Mouse (Mus musculus) thymus, adult 2 months (tissue): ENCODE measurements at regions not wholly inside any gene's neighbourhood (a gene's known extent, or its start where the extent isn't known, plus 50 kb on each side); places are given as distances from the start of the nearest gene placed in this dataset.

Experiments used
- CTCF ChIP-seq: fragments of 200-500 bp; IDR thresholded peaks from 2 replicates; pipeline ENCODE4 v1.5.1; 2012; ENCODE audit warnings: mild to moderate bottlenecking, control low read depth, low read length, moderate library complexity, borderline replicate concordance; ENCODE audit not compliant: control insufficient read depth, poor library complexity, insufficient read depth; ENCODE audit errors: extremely low read depth
- POLR2A ChIP-seq: fragments of 200-500 bp; IDR thresholded peaks from 2 replicates; pipeline ENCODE4 v1.6.1; 2012; ENCODE audit warnings: mild to moderate bottlenecking, low read length, control low read depth, moderate library complexity; ENCODE audit not compliant: control insufficient read depth, poor library complexity, insufficient read depth; ENCODE audit errors: extremely low read depth

DNA sequence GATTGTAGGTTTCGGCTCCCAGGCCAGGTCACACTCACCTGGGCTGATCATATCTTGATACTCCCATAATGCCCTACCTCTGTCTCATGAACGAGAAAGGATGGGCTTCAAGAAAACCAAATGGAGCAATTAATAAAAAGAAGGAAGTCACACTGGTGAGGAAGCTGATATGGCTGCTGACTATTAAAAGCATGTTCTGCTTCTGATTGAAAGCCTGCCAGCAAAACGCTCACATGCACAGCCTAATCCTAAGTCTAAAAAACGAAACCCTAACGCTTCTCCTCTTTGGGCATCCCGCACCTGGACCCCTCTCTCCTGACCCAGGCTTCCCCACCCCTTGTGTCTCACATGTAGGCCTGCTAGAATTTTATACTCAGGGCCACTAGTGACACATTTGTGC, 230.8 kb upstream of the Klf4 start:
- TF ChIP-seq POLR2A (no peak), CTCF (no peak)
